Mouse (Mus musculus): ENCODE measurements around the gene Metrn. TPM values are rescaled to one million over a fixed set of nuclear protein-coding genes. Genes with fewer than 3 reads are reported as not detected.

Gene Metrn
- polyA plus RNA-seq, 1 experiment: 74.8 TPM

DNA sequence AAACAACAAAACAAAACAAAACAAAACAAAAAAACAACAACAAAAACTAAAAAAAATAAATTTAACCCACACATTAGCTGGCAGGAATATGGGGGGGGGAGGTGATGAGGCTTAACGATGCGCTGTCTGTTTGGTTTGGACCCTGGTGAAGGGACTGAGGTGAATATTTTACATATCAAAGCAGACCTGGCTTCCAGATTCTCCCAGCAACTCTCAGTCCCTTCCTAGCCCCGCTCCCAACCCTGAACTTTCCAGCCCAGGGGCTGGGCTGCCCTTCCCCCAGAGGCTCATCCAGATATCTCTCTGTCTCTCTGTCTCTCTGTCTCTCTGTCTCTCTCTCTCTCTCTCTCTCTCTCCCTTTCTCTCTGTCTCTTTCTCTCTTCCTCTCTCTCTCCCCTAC lies 34.3 kb downstream of the Metrn start:
- TF ChIP-seq CTCF (IDR thresholded peaks at IDR 0.05; ENCODE audit: control insufficient read depth, insufficient read depth, low read length) (no peak), POLR2A (IDR thresholded peaks at IDR 0.05; ENCODE audit: borderline replicate concordance, control insufficient read depth, low read depth, low read length) (no peak)
- H3K4me1 ChIP-seq (ENCODE audit: control insufficient read depth, insufficient read depth, low read length): no peaks in the 10 kb centered on the region
- no peak overlapping the region for H3K4me3 ChIP-seq (replicated peaks; ENCODE audit: control insufficient read depth, low read depth, low read length)
- 34% methylated on average over 3 of the region's 3 CpGs for WGBS
- H3K27ac ChIP-seq (ENCODE audit: control insufficient read depth, insufficient read depth, low read depth, low read length, poor library complexity): no peak overlapping the region

DNA sequence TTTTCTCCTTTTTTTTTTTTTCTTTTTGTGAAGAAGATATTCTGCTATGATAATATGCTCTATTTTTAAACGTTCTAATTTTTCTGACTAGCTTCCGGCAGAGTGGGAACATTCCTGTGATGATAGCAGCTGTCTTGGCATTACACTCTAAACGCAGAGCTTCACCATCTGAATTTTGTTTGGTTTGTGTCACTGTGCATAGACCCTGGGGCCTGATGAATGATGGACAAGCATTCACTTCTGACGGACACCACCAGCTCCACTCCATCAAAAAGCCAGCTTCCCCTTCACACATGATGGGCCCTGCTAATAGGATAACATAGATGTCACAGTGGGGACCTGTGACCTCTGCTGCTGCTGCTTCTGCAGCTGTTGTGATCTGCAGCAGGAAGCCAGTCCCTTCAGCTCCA lies 35.4 kb downstream of the Metrn start:
- H3K4me3 ChIP-seq (replicated peaks; ENCODE audit: control insufficient read depth, low read depth, low read length): no peak overlapping the region
- H3K27ac ChIP-seq (ENCODE audit: control insufficient read depth, insufficient read depth, low read depth, low read length, poor library complexity): no peak overlapping the region
- TF ChIP-seq POLR2A (IDR thresholded peaks at IDR 0.05; ENCODE audit: borderline replicate concordance, control insufficient read depth, low read depth, low read length) (no peak), CTCF (IDR thresholded peaks at IDR 0.05; ENCODE audit: control insufficient read depth, insufficient read depth, low read length) (no peak)
- 57% methylated on average over 4 of the region's 4 CpGs for WGBS
- H3K4me1 ChIP-seq (ENCODE audit: control insufficient read depth, insufficient read depth, low read length): no peaks in the 10 kb centered on the region

DNA sequence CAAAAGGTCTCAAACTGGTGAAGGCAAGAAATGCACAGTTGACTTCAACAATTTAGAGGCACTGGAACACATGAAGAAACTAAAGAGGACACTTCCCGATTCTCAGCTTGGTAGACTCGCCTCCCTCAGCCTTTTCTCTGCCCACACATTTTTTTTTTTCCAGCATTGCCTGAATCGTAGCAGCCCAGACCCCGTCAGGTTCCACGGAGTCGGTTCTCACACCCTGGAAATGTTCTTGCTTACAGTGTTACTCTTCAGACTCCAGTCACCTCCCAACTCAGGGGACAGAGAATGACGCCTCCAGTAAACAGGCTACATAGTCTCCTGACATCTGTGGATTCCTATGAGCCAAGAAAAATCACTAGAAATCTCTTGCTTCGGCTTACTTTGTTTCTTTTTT lies 36.8 kb downstream of the Metrn start:
- no peak overlapping the region for H3K27ac ChIP-seq (ENCODE audit: control insufficient read depth, insufficient read depth, low read depth, low read length, poor library complexity)
- H3K4me3 ChIP-seq (replicated peaks; ENCODE audit: control insufficient read depth, low read depth, low read length): no peak overlapping the region
- WGBS: 62% methylated on average over 8 of the region's 8 CpGs
- TF ChIP-seq POLR2A (IDR thresholded peaks at IDR 0.05; ENCODE audit: borderline replicate concordance, control insufficient read depth, low read depth, low read length) (no peak), CTCF (IDR thresholded peaks at IDR 0.05; ENCODE audit: control insufficient read depth, insufficient read depth, low read length) (no peak)
- no peaks in the 10 kb centered on the region for H3K4me1 ChIP-seq (ENCODE audit: control insufficient read depth, insufficient read depth, low read length)

DNA sequence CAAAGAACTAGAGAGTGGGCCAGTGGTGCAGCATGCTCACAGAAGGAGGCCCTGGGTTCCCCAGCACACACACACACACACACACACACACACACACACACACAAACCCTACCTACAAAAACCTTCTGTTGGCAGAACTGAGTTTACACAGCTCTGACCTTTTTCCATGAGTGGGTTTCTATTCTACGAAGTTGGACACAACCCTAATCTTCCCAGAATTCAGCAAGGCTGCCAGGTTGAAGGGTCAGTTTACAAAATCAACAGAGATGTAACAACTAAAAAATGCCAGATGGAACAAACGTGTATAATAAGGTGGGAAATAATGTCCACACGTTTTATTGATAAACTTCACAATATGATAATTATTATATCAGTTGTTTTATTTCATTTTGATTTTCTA lies 39.2 kb downstream of the Metrn start:
- Histone ChIP-seq H3K4me3 (replicated peaks; ENCODE audit: control insufficient read depth, low read depth, low read length) (no peak overlapping the region), H3K27ac (ENCODE audit: control insufficient read depth, insufficient read depth, low read depth, low read length, poor library complexity) (no peak overlapping the region), H3K4me1 (ENCODE audit: control insufficient read depth, insufficient read depth, low read length) (no peaks in the 10 kb centered on the region)
- WGBS: 67% methylated on average over 3 of the region's 3 CpGs
- TF ChIP-seq POLR2A (IDR thresholded peaks at IDR 0.05; ENCODE audit: borderline replicate concordance, control insufficient read depth, low read depth, low read length) (no peak), CTCF (IDR thresholded peaks at IDR 0.05; ENCODE audit: control insufficient read depth, insufficient read depth, low read length) (no peak)

DNA sequence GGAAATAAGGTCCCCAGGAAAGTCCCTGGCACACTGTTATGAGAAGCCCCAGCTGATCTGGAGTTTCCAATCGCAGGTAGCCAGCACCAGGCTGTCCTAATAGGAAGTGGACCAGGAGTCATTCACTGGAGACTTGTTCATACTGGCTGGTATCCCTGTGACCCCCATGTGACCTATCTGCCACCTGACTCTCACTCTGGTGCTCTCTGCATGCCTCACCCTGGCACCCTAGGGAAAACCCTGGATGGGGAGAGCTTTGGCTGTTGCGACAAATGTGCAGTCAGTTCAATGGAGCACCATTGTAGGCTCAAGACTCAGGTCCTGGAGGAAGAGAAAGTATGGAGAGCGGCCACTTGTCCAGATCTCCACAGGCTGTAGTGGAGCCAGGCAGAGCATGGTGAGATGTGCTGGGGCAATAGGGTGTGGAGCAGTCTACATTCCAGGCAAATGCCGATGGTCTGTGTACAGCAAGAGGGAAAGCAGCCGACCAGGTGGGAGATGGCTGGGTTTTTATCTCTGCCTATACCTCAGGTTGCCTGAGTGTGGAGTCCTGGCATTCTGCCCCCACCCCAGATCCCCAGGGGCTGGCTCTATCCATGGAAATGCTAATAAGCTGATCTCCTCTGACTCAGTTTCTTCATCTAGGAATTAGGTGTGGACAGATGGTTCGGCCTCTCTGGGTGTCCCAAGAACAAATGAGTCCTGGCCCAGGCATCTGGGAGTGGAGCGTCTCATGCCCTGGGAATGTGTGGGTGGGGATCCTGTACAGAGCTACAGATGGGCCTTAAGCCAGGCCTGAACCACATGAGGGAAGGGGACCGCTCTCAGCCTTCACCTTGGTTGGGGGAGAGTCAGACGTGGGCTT lies 40.3 kb downstream of the Metrn start:
- H3K4me1 ChIP-seq (ENCODE audit: control insufficient read depth, insufficient read depth, low read length): no peaks in the 10 kb centered on the region
- no peak overlapping the region for H3K27ac ChIP-seq (ENCODE audit: control insufficient read depth, insufficient read depth, low read depth, low read length, poor library complexity)
- TF ChIP-seq CTCF (IDR thresholded peaks at IDR 0.05; ENCODE audit: control insufficient read depth, insufficient read depth, low read length) (no peak), POLR2A (IDR thresholded peaks at IDR 0.05; ENCODE audit: borderline replicate concordance, control insufficient read depth, low read depth, low read length) (no peak)
- no peak overlapping the region for H3K4me3 ChIP-seq (replicated peaks; ENCODE audit: control insufficient read depth, low read depth, low read length)
- WGBS: 70% methylated on average over 9 of the region's 9 CpGs

DNA sequence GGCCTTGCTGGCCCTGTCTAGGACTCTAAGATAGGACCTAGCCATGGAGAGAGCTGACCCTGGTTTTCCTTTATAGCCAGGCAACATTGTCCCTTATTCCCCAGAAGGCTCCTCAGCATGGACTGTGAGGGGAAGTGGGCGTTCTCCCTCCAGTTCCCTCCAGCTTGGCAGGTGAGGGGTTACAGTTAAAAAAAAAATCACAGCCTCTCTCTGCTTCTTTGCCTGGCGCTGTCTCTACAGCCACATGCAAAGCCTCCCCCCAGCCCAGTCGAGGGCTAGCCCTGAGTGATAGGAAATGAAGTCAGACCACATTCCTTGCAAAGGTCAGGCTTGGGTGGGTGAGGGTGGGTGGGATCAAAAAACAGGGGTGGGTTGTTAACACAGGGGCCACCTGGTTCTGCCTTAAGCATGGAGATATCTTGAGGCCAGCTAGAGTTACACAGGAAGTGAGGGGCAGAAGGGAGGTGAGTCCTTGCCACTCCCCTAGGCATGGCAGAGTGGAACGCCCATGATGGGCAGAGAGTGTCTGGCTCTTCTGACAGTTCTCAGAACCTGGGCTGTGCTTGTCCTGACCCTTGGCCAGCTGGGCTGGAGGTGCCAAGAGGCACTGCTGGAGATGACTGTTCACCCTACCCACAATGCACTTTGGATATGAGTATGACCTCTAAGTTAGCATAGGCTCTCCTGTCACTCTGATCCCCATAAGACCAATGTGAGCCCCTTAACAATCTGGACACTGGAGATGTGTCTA lies 41.1 kb downstream of the Metrn start:
- H3K4me1 ChIP-seq (ENCODE audit: control insufficient read depth, insufficient read depth, low read length): no peaks in the 10 kb centered on the region
- 32% methylated on average over 4 of the region's 4 CpGs for WGBS
- no peak overlapping the region for H3K4me3 ChIP-seq (replicated peaks; ENCODE audit: control insufficient read depth, low read depth, low read length)
- TF ChIP-seq CTCF (IDR thresholded peaks at IDR 0.05; ENCODE audit: control insufficient read depth, insufficient read depth, low read length) (no peak), POLR2A (IDR thresholded peaks at IDR 0.05; ENCODE audit: borderline replicate concordance, control insufficient read depth, low read depth, low read length) (no peak)
- H3K27ac ChIP-seq (ENCODE audit: control insufficient read depth, insufficient read depth, low read depth, low read length, poor library complexity): no peak overlapping the region

DNA sequence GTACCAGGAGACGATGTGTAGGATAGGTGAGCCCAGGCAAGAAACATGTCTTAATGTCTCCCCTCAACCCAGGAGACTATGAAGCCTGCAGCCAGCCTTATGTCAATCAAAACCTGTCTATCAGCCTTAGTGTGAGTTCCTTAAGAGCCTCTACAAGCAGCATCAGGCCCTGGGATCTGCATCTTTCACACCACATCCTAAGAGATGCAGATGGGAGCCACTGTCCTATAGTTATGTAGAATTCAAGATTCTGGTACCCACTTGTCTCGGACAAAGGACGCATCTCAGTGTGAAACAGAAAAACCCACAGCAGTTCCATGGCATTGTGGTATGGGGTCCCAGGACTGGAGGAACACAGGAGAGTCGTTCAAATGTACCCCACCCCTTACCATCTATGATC lies 41.9 kb downstream of the Metrn start:
- TF ChIP-seq CTCF (IDR thresholded peaks at IDR 0.05; ENCODE audit: control insufficient read depth, insufficient read depth, low read length) (no peak), POLR2A (IDR thresholded peaks at IDR 0.05; ENCODE audit: borderline replicate concordance, control insufficient read depth, low read depth, low read length) (no peak)
- Histone ChIP-seq H3K4me1 (ENCODE audit: control insufficient read depth, insufficient read depth, low read length) (no peaks in the 10 kb centered on the region), H3K27ac (ENCODE audit: control insufficient read depth, insufficient read depth, low read depth, low read length, poor library complexity) (no peak overlapping the region), H3K4me3 (replicated peaks; ENCODE audit: control insufficient read depth, low read depth, low read length) (no peak overlapping the region)
- 72% methylated on average over 4 of the region's 4 CpGs for WGBS

DNA sequence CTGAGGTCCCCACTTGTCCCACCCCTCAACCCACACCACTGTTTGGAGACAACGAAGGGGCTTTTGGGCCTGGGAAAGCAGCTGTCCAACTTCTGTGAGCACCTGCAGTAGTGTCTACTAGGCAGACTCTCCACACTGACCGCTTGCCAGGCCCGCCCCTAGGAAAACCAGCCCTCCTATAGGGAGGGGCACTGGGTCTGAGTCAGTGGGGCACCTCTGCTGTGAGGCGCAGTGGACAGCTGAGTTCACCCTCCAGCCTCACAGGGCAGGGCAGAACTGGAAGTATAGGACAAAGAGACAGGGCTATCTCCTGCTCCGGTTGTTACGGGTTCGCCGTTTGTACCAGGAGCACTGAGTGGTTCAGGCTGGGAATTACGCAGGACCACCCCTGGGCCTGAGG lies 42.7 kb downstream of the Metrn start, which contains the start of gene Msln:
Msln (minus strand) TSS at position 138 of the 400 bp plus-strand sequence.
- Histone ChIP-seq H3K27ac (ENCODE audit: control insufficient read depth, insufficient read depth, low read depth, low read length, poor library complexity) (no peak within 1 kb of the TSS), H3K4me1 (ENCODE audit: control insufficient read depth, insufficient read depth, low read length) (no peaks in the 10 kb centered on the region), H3K4me3 (replicated peaks; ENCODE audit: control insufficient read depth, low read depth, low read length) (no peak within 1 kb of the TSS)
- WGBS: 83% methylated on average over 9 of the region's 9 CpGs
- TF ChIP-seq CTCF (IDR thresholded peaks at IDR 0.05; ENCODE audit: control insufficient read depth, insufficient read depth, low read length) (no peak), POLR2A (IDR thresholded peaks at IDR 0.05; ENCODE audit: borderline replicate concordance, control insufficient read depth, low read depth, low read length) (no peak)

All from bone marrow, adult 2 months (tissue).